Mouse (Mus musculus) left cerebral cortex, postnatal 4 days (tissue): ENCODE results near the gene Rnaseh2c. TPM values are rescaled to one million over a fixed set of nuclear protein-coding genes. Genes with fewer than 3 reads are reported as not detected.

ENCODE experiments used
- DNase-seq: peaks from one replicate; pipeline ENCODE4 v3.0.0-alpha.2; 2022
- intact Hi-C: fragments of 180-260 bp; cut with DNase I; formaldehyde crosslinking; loops from one replicate; pipeline ENCODE4 v1.15.1; 2025
- total RNA-seq, 2 experiments: library from RNA; stranded (reverse); gene quantifications; 2 replicates each; pipeline ENCODE4 v1.2.3; 2021

Gene Rnaseh2c
- total RNA-seq, 2 experiments from 2014 or later = 47.3 to 49.7 TPM

GRCm38 (mm10) chr19:5572331-5573125, 29.1 kb upstream of the Rnaseh2c start:
- DNase-seq = no peak
- intact Hi-C loops = no loop called here

- intact Hi-C loops = no loop called here
- DNase-seq = no peak
Observed at GRCm38 (mm10) chr19:5575336-5575735, 26.3 kb upstream of the Rnaseh2c start.

- no peak for DNase-seq
- intact Hi-C loops = no loop called here
Observed at GRCm38 (mm10) chr19:5579971-5580370, 21.7 kb upstream of the Rnaseh2c start.

- intact Hi-C loops = no loop called here
Observed at GRCm38 (mm10) chr19:5580776-5581175, 20.9 kb upstream of the Rnaseh2c start.

GRCm38 (mm10) chr19:5581995-5582394, 19.7 kb upstream of the Rnaseh2c start:
- intact Hi-C loops = no loop called here
- no peak for DNase-seq

More at GRCm38 (mm10) chr19:5580776-5581175, 20.9 kb upstream of the Rnaseh2c start:
- DNase-seq = no peak

GRCm38 (mm10) chr19:5589159-5589558, 12.5 kb upstream of the Rnaseh2c start:
- no peak for DNase-seq
- intact Hi-C loops = no loop called here

GRCm38 (mm10) chr19:5591888-5592287, 9.8 kb upstream of the Rnaseh2c start:
- no peak for DNase-seq
- intact Hi-C loops = no loop called here

GRCm38 (mm10) chr19:5599224-5599623, 2.4 kb upstream of the Rnaseh2c start:
- intact Hi-C loops = no loop called here
- no peak for DNase-seq

GRCm38 (mm10) chr19:5603664-5604063, 2.0 kb downstream of the Rnaseh2c start:
- intact Hi-C loops = no loop called here
- no peak for DNase-seq

- no peak for DNase-seq
- intact Hi-C loops = no loop called here
Observed at GRCm38 (mm10) chr19:5605126-5605525, 3.5 kb downstream of the Rnaseh2c start.

- DNase-seq = no peak
- intact Hi-C loops = no loop called here
Observed at GRCm38 (mm10) chr19:5606196-5606595, 4.5 kb downstream of the Rnaseh2c start.

- intact Hi-C loops = no loop called here
- no peak for DNase-seq
Observed at GRCm38 (mm10) chr19:5607705-5608410, 6.2 kb downstream of the Rnaseh2c start.

- intact Hi-C loops = no loop called here
- no peak for DNase-seq
Observed at GRCm38 (mm10) chr19:5608707-5609106, 7.0 kb downstream of the Rnaseh2c start.

- intact Hi-C loops = no loop called here
- no peak for DNase-seq
Observed at GRCm38 (mm10) chr19:5609171-5609546, 7.5 kb downstream of the Rnaseh2c start.

GRCm38 (mm10) chr19:5609547-5610404, 8.1 kb downstream of the Rnaseh2c start, which contains the start of gene Kat5:
Gene Kat5, minus strand, starts transcription at chr19:5610237.
- peak; percentile 93 for DNase-seq
- intact Hi-C loops = loop anchor here (2.0 kb wide), 1 partner anchor 27 kb away; the partner anchor contains the start of gene Rela

- intact Hi-C loops = loop anchor here (2.0 kb wide), 1 partner anchor 25 kb away; the partner anchor contains the start of gene Rela
- no peak for DNase-seq
Observed at GRCm38 (mm10) chr19:5611973-5612372, 10.3 kb downstream of the Rnaseh2c start.

- intact Hi-C loops = no loop called here
- no peak for DNase-seq
Observed at GRCm38 (mm10) chr19:5612762-5613411, 11.2 kb downstream of the Rnaseh2c start.

- no peak for DNase-seq
- intact Hi-C loops = no loop called here
Observed at GRCm38 (mm10) chr19:5614953-5615352, 13.3 kb downstream of the Rnaseh2c start.

GRCm38 (mm10) chr19:5620007-5620406, 18.3 kb downstream of the Rnaseh2c start:
- intact Hi-C loops = no loop called here
- DNase-seq = no peak

GRCm38 (mm10) chr19:5621884-5622283, 20.2 kb downstream of the Rnaseh2c start:
- no peak for DNase-seq
- intact Hi-C loops = no loop called here
